Mouse (Mus musculus): ENCODE data around the gene Dcpp3. TPM values are rescaled to one million over a fixed set of nuclear protein-coding genes. Genes with fewer than 3 reads are reported as not detected.

Dcpp3 gene
- total RNA-seq, 2 experiments from 2014 or later, result not detected

Other genes starting within 250 kb of the Dcpp3 start
- 100 to 1,000 TPM; 273 to 283 TPM for gene Hcfc1r1, start 243.9 kb upstream of the Dcpp3 start, total RNA-seq (2021)
- gene Thoc6, start 243.6 kb upstream of the Dcpp3 start, total RNA-seq (2021), result 10 to 100 TPM; 17.7 to 21.2 TPM
- 10 to 100 TPM; 33.4 to 51.3 TPM for gene Tnfrsf12a, start 240.0 kb upstream of the Dcpp3 start, total RNA-seq (2021)
- not detected for gene Cldn6, start 238.2 kb upstream of the Dcpp3 start, total RNA-seq (2021)
- under 1 TPM; 0.54 to 0.70 TPM for gene Cldn9, start 233.4 kb upstream of the Dcpp3 start, total RNA-seq (2021)
- gene 1520401A03Rik, start 194.7 kb upstream of the Dcpp3 start, total RNA-seq (2021), result under 1 TPM; 0.12 to 0.23 TPM
- gene Pkmyt1, start 191.1 kb upstream of the Dcpp3 start, total RNA-seq (2021), result 1 to 10 TPM; 4.7 to 5.6 TPM
- 1 to 10 TPM; 7.6 to 9.4 TPM for gene Paqr4, start 176.6 kb upstream of the Dcpp3 start, total RNA-seq (2021)
- gene Kremen2, start 171.6 kb upstream of the Dcpp3 start, total RNA-seq (2021), result not detected
- 10 to 100 TPM; 39.0 to 39.5 TPM for gene Flywch1, start 145.9 kb upstream of the Dcpp3 start, total RNA-seq (2021)
- 1 to 10 TPM; 3.4 to 3.8 TPM for gene Flywch2, start 131.4 kb upstream of the Dcpp3 start, total RNA-seq (2021)
- 100 to 1,000 TPM; 177 to 255 TPM for gene Srrm2, start 126.9 kb upstream of the Dcpp3 start, total RNA-seq (2021)
- gene Elob, start 88.3 kb upstream of the Dcpp3 start, total RNA-seq (2021), result 100 to 1,000 TPM; 364 to 374 TPM
- gene Prss33, start 81.4 kb upstream of the Dcpp3 start, total RNA-seq (2021), result not detected
- not detected for gene Prss32, start 73.6 kb upstream of the Dcpp3 start, total RNA-seq (2021)
- not detected for gene Prss41, start 73.3 kb upstream of the Dcpp3 start, total RNA-seq (2021)
- not detected for gene Prss21, start 49.4 kb upstream of the Dcpp3 start, total RNA-seq (2021)
- not detected for gene Dcpp1, start 36.6 kb upstream of the Dcpp3 start, total RNA-seq (2021)
- not detected for gene Dcpp2, start 36.6 kb upstream of the Dcpp3 start, total RNA-seq (2021)
- gene Sbp, start 24.2 kb downstream of the Dcpp3 start, total RNA-seq (2021), result not detected
- gene Sbpl, start 37.8 kb downstream of the Dcpp3 start, total RNA-seq (2021), result not detected
- not detected for gene Prss30, start 63.1 kb downstream of the Dcpp3 start, total RNA-seq (2021)
- not detected for gene Prss22, start 80.6 kb downstream of the Dcpp3 start, total RNA-seq (2021)
- gene Prss27, start 120.7 kb downstream of the Dcpp3 start, total RNA-seq (2021), result not detected
- gene Kctd5, start 156.0 kb downstream of the Dcpp3 start, total RNA-seq (2021), result 10 to 100 TPM; 16.9 to 18.2 TPM
- gene Pdpk1, start 233.5 kb downstream of the Dcpp3 start, total RNA-seq (2021), result 10 to 100 TPM; 44.2 to 47.0 TPM
- gene Amdhd2, start 246.3 kb downstream of the Dcpp3 start, total RNA-seq (2021), result 10 to 100 TPM; 12.0 to 16.6 TPM